Mouse (Mus musculus) liver, embryonic 15.5 days (tissue): ENCODE results near the gene Elp5. TPM values are rescaled to one million over a fixed set of nuclear protein-coding genes. Genes with fewer than 3 reads are reported as not detected.

ENCODE experiments used
- ATAC-seq: fragments of 200-750 bp; cut with Nextera tagmentation; 2 replicates; pipeline ENCODE4 v1.8.0; 2017; ENCODE audit warnings: moderate number of reproducible peaks, mild to moderate bottlenecking, moderate library complexity; ENCODE audit not compliant: insufficient read depth
- H3K27ac ChIP-seq: fragments of 300-500 bp; sonication (generic); replicated peaks from 2 replicates; pipeline ENCODE4 v1.5.1; 2015; ENCODE audit warnings: mild to moderate bottlenecking, inconsistent platforms
- H3K27me3 ChIP-seq: fragments of 300-500 bp; sonication (generic); 2 replicates; pipeline ENCODE4 v1.6.1; 2015; ENCODE audit warnings: mild to moderate bottlenecking, inconsistent platforms
- H3K36me3 ChIP-seq: fragments of 300-500 bp; sonication (generic); replicated peaks from 2 replicates; pipeline ENCODE4 v1.6.1; 2015; ENCODE audit warnings: moderate library complexity, mild to moderate bottlenecking, inconsistent platforms
- H3K4me1 ChIP-seq: fragments of 300-500 bp; sonication (generic); replicated peaks from 2 replicates; pipeline ENCODE4 v1.6.1; 2015; ENCODE audit warnings: inconsistent platforms
- H3K4me2 ChIP-seq: fragments of 300-500 bp; sonication (generic); 2 replicates; pipeline ENCODE4 v1.6.1; 2015; ENCODE audit warnings: moderate library complexity, mild to moderate bottlenecking, inconsistent platforms
- H3K4me3 ChIP-seq: fragments of 300-500 bp; sonication (generic); replicated peaks from 2 replicates; pipeline ENCODE4 v1.5.1; 2015; ENCODE audit warnings: mild to moderate bottlenecking, inconsistent platforms
- H3K9ac ChIP-seq: fragments of 300-500 bp; sonication (generic); 2 replicates; pipeline ENCODE4 v1.6.1; 2015; ENCODE audit warnings: moderate library complexity, mild to moderate bottlenecking, inconsistent platforms
- H3K9me3 ChIP-seq: fragments of 300-500 bp; sonication (generic); replicated peaks from 2 replicates; pipeline ENCODE4 v1.6.1; 2016; ENCODE audit warnings: inconsistent platforms
- WGBS: fragments of 180-500 bp; shearing (Covaris S2); methylation state at CpG from one replicate; pipeline ENCODE4 v1.1.7; 2015; ENCODE audit warnings: mixed read lengths; ENCODE audit not compliant: insufficient replicate concordance; 5-methylcytosine and 5-hydroxymethylcytosine counted together
- polyA plus RNA-seq: library from polyadenylated mRNA; unstranded; fragments of >200 nt; fragmentation: Nextera tagmentation; extraction: Ambion mirVana; gene quantifications from 2 replicates; pipeline ENCODE4 v1.2.1, GENCODE M21; 2015

Gene Elp5
- polyA plus RNA-seq, 1 experiment from 2014 or later, result 58.1 TPM

DNA sequence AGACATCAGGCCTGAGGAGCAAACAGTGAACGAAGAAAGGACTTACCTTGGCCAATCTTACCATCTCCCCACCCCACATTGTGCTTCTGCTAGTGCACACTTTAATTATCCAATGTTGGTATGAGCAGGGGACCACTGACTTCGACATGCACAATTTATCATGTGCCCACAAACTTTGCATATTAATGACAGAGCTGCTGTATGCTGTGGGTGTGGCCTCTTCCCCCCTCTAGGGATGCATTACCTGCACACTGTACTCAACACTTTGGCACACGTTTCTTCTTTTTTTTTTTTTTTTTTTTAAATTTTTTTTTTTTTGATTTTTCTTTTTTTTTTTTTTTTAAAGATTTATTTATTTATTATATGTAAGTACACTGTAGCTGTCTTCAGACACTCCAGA, 11.5 kb downstream of the Elp5 start:
- Histone ChIP-seq H3K4me1 (peaks cover 19% of the 10 kb centered on the region), H3K36me3 (peaks cover 66% of the 10 kb centered on the region)
- 54% methylated on average over 3 of the region's 3 CpGs for WGBS

DNA sequence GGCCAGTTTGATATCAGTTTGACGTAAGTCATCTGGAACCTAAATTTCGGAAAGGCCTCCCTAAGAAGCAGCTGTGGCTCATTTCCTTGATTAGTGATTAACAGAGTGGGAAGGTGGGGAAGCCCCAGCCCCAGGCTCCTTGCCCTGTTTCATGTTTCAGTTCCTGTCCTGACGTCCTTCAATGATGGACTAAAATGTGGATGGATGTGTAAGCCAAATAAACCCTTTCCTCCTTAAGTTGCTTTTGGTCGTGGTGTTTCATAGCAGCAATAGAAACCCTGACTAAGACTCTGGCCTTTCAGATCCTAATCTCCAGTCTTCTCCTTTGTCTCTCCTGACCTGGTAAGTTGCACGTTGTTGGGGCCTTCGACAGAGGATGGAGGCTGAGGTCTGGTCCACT, 12.1 kb downstream of the Elp5 start:
- H3K36me3 ChIP-seq, result peaks cover 66% of the 10 kb centered on the region
- 76% methylated on average over 6 of the region's 6 CpGs for WGBS

More for the DNA sequence above, 11.5 kb downstream of the Elp5 start:
- no peak overlapping the region for H3K27ac ChIP-seq
- no peak overlapping the region for H3K4me3 ChIP-seq
- no peaks in the 10 kb centered on the region for H3K9me3 ChIP-seq
- ATAC-seq, result no peak
- no peak overlapping the region for H3K4me2 ChIP-seq
- no peak overlapping the region for H3K9ac ChIP-seq
- H3K27me3 ChIP-seq, result peaks cover 27% of the 10 kb centered on the region

DNA sequence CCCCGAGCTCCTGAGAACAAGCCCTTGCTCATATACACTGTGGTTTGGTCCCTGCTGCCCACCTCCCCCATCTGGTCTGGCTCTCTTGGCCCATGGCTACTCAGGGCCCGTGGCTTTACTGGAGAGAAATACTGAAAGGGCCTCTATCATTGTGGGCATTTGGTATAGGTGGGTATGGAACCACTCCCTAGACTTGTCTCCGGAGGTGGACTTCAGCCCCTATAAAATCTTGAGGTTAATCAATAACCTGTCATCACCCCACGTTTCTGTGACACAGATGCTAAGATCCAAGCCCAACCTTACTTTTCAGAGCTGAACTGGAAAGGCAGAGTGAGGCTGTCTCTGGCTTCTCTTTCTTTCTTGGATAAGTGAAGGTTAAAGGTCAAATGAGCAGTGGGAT, 13.5 kb downstream of the Elp5 start:
- peaks cover 51% of the 10 kb centered on the region for H3K36me3 ChIP-seq
- no peak for ATAC-seq
- no peaks in the 10 kb centered on the region for H3K9me3 ChIP-seq
- no peak overlapping the region for H3K4me2 ChIP-seq
- H3K27me3 ChIP-seq, result peaks cover 46% of the 10 kb centered on the region
- H3K4me3 ChIP-seq, result no peak overlapping the region
- no peak overlapping the region for H3K27ac ChIP-seq
- H3K9ac ChIP-seq, result no peak overlapping the region
- 65% methylated on average over 4 of the region's 4 CpGs for WGBS
- peaks cover 29% of the 10 kb centered on the region for H3K4me1 ChIP-seq

More for the DNA sequence above, 12.1 kb downstream of the Elp5 start:
- Histone ChIP-seq H3K9ac (no peak overlapping the region), H3K9me3 (no peaks in the 10 kb centered on the region), H3K4me2 (no peak overlapping the region), H3K4me1 (peaks cover 25% of the 10 kb centered on the region), H3K27me3 (peaks cover 32% of the 10 kb centered on the region), H3K27ac (no peak overlapping the region), H3K4me3 (no peak overlapping the region)
- no peak for ATAC-seq

DNA sequence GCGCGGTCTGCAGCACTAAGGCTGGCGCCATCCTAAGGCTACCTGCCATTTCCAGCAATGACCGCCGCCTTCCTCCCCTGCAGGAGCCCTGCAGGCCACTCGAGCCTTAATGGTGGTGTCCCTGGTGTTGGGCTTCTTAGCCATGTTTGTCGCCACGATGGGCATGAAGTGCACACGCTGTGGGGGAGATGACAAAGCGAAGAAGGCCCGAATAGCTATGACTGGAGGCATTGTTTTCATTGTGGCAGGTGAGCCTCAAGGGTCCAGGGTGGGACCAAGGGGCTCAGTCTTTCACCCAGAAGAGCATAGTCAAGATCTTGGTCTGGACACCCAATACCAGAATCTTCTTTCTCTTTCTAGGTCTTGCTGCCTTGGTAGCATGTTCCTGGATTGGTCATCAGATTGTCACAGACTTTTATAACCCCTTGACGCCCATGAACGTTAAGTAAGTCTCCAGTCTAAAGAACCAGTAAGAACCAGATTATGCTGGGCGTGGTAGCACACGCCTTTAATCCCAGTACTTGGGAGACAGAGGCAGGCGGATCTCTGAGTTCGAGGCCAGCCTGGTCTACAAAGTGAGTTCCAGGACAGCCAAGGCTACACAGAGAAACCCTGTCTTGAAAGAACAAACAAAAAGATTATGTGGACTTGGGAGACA, 15.3 kb downstream of the Elp5 start:
- Histone ChIP-seq H3K4me2 (peak overlapping the region; percentile 74), H3K9ac (no peak overlapping the region), H3K4me1 (peaks cover 29% of the 10 kb centered on the region), H3K9me3 (no peaks in the 10 kb centered on the region), H3K27ac (no peak overlapping the region), H3K27me3 (peaks cover 64% of the 10 kb centered on the region), H3K36me3 (peaks cover 35% of the 10 kb centered on the region), H3K4me3 (peak overlapping the region; percentile 47)
- 23% methylated on average over 17 of the region's 17 CpGs for WGBS
- no peak for ATAC-seq

DNA sequence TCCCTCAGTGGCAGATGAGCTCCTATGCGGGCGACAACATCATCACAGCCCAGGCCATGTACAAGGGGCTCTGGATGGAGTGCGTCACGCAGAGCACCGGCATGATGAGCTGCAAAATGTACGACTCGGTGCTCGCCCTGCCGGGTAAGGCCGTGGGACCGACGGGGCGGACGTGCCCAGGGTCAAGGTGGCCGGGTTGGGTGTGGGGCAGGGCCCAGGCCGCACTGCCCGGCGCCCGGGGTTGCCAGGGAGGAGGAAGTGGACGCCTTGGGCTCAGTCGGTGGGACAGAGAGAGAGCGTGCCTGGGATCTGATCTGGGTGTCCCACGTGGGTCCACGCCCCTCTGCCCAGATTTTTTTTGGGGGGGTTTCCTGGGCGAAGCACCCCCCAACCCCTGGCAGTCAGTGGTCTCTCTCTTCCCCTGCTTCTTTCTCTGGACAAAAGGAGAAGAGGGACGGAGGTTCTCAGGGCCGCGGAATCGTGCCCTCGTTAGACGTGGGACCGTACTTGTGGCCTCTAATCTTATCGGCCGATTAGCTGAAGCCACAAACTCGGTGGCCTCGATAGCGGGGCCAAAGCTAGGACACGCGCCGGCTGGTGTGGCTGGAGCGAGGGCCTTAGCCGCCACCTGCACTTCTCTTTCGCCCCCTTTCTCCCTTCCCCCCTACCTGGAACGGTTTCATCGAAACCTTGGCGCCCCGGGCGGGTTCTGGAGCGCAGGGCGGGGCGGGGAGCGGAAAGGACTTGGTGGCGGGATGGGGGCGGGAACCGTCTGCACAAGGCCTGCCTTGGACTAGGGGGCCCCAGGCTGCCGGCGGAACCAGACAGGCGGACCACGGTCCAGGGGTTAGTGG, 16.1 kb downstream of the Elp5 start:
- Histone ChIP-seq H3K9ac (peak overlapping the region; percentile 27; the same call in 1 of the 2 replicates), H3K27me3 (peaks cover 72% of the 10 kb centered on the region), H3K4me1 (peaks cover 29% of the 10 kb centered on the region), H3K4me3 (peak overlapping the region; percentile 47), H3K9me3 (no peaks in the 10 kb centered on the region), H3K4me2 (peak overlapping the region; percentile 74), H3K36me3 (peaks cover 28% of the 10 kb centered on the region), H3K27ac (no peak overlapping the region)
- ATAC-seq, result peak; percentile 43; the same call in 1 of the 2 replicates
- under 1% methylated on average over 58 of the region's 59 CpGs for WGBS

DNA sequence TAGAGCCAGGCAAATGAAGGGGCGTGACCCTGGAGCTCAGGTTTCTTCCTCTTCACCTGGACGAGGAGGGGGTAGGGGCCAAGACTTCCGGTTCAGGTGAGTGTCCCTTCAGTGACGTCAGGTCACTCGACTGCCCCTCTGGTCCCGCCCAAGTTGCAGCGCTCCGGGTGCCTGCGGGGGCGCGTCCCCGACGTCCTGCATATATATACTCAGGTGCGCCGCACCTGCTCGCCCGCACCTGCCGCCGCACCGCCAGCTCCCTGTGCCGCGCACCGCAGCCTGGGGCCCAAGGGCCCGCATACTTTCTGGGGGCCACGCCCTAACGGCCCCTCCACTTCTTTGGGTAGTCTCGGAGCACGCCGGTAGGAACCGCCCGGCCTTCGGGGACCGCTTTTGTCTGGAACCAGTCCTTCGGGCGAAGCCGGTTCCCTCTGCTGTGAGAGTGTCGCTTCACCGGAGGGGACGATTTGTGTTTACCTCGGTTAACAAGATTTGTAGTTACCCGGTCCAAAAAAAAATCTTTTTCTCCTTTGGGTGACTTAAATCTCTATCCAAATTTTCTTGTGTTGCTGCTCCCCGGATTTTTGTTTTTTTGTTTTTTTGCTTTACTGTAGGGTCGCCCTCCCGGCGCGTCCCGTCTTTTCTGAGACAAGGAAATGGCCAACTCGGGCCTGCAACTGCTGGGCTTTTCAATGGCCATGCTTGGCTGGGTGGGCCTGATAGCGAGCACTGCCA, 16.9 kb downstream of the Elp5 start:
- Histone ChIP-seq H3K27me3 (peaks cover 79% of the 10 kb centered on the region), H3K4me2 (peak overlapping the region; percentile 74), H3K9me3 (no peaks in the 10 kb centered on the region), H3K9ac (no peak overlapping the region), H3K4me3 (peak overlapping the region; percentile 47), H3K4me1 (peaks cover 29% of the 10 kb centered on the region), H3K36me3 (peaks cover 24% of the 10 kb centered on the region), H3K27ac (no peak overlapping the region)
- WGBS, result 4% methylated on average over 49 of the region's 49 CpGs
- no peak for ATAC-seq

DNA sequence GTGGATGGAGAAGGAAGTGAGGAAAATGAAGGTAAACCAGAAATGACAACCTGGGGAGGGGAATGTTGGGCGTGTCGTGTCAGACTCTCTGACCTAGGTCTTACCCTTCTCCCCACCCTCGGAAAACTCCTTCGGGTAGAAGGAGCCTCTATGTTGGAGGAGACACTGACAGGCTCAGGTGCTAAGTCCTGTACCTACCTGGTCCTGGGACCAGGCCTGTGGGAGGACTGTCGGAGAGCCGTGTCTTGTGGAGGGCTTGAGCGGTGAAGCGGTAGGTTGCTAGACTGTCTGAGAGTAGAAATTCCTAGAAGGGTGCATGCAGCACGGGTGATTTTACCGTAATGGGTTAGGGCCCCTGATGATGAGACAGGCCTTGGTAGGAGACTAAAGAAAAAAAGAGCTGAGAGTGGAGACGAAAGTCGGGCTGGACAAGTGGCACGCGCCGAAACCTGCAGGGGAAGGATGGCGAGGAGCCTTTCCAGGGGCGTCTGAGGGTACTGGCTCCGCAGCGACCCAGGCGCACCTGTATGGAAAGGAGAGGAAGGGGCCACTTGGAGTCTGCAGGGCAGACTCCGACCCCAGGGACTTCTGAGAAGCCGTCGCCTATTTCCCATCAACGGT, 17.6 kb downstream of the Elp5 start, which contains the start of gene Cldn7:
TSS of gene Cldn7 (plus strand) at position 130 of the 621 bp plus-strand sequence.
- ATAC-seq, result no peak
- Histone ChIP-seq H3K9ac (no peak within 1 kb of the TSS), H3K27me3 (peaks cover 86% of the 10 kb centered on the region)

DNA sequence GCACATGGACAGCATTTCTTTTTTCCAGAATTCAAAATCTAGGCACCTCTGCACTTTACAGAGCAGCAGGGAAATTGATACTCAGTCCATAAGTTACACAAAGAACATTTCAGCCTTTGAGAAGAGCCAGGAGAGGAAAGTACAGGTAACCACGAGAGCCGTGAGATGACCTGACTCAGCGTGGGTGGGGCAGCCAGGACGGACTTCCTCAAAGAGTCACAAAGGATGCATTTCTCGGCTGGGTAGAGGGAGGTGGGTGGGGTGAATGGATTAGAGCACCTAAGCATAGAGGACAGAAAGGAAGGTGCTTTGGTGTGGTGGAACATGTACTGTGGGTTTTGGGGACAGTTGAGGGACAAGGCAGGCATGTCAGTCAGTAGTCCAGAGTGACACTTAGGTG, 20.5 kb downstream of the Elp5 start:
- H3K4me1 ChIP-seq, result peaks cover 21% of the 10 kb centered on the region
- no peaks in the 10 kb centered on the region for H3K36me3 ChIP-seq
- WGBS, result 7% methylated on average over 5 of the region's 5 CpGs
- H3K27me3 ChIP-seq, result peaks cover 94% of the 10 kb centered on the region
- no peaks in the 10 kb centered on the region for H3K9me3 ChIP-seq
- no peak overlapping the region for H3K4me3 ChIP-seq
- no peak overlapping the region for H3K4me2 ChIP-seq
- ATAC-seq, result no peak
- H3K9ac ChIP-seq, result no peak overlapping the region
- H3K27ac ChIP-seq, result no peak overlapping the region

More for the DNA sequence above, 17.6 kb downstream of the Elp5 start, which contains the start of gene Cldn7:
- H3K9me3 ChIP-seq, result no peaks in the 10 kb centered on the region
- H3K27ac ChIP-seq, result no peak within 1 kb of the TSS
- peaks cover 17% of the 10 kb centered on the region for H3K36me3 ChIP-seq
- peaks cover 29% of the 10 kb centered on the region for H3K4me1 ChIP-seq
- H3K4me3 ChIP-seq, result peak within 1 kb of the TSS; percentile 47
- H3K4me2 ChIP-seq, result peak within 1 kb of the TSS; percentile 74
- whole genome bisulfite sequencing, result 9% methylated on average over 24 of the region's 24 CpGs

DNA sequence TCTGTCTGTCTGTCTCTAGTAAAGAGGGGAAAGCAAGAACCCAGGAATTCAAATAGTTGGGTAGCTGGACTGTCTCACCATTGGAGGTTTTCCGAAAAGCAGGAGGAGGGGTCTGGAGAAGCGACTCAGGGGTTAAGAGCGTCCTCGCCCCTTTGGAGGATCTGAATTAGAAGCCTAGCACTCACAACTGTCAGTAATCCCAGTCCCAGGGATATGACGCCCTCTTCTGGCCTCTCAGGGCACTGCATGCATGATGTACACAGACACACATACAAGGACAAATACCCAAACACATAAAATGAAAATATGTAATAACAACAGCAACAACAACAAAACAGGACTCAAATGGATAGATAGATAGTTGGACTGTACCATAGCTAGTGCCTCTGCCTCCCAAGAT, 21.7 kb downstream of the Elp5 start:
- Histone ChIP-seq H3K36me3 (no peaks in the 10 kb centered on the region), H3K4me1 (peaks cover 9% of the 10 kb centered on the region), H3K9me3 (no peaks in the 10 kb centered on the region), H3K27me3 (peaks cover 92% of the 10 kb centered on the region), H3K9ac (no peak overlapping the region), H3K27ac (no peak overlapping the region), H3K4me3 (no peak overlapping the region), H3K4me2 (no peak overlapping the region)
- ATAC-seq, result no peak
- 41% methylated on average over 5 of the region's 5 CpGs for WGBS

DNA sequence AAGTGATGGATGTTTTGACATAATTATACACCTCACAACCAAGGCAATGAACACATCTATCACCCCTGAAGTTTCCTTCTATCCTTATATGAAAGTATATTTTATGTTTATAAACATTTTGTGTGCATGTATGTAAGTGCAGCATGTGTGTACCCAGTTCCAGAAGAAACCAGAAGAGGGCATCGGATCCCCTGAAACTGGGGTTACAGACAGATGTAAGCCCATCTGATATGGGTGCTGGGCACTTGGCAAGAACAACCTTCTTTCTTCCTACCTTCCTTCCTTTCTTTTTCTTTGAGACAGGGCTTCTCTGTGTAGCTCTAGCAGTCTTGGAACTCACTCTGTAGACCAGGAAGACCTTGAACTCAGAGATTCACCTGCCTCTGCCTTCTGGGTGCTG, 26.1 kb downstream of the Elp5 start:
- 56% methylated on average over 1 of the region's 1 CpGs for WGBS
- ATAC-seq, result no peak
- Histone ChIP-seq H3K36me3 (no peaks in the 10 kb centered on the region), H3K9me3 (no peaks in the 10 kb centered on the region), H3K4me3 (no peak overlapping the region), H3K4me2 (no peak overlapping the region), H3K27me3 (peaks cover 82% of the 10 kb centered on the region), H3K9ac (no peak overlapping the region), H3K27ac (no peak overlapping the region), H3K4me1 (no peaks in the 10 kb centered on the region; the same call in 1 of the 2 replicates)
